Mouse (Mus musculus): Measurements from ENCODE around the gene Fance.

Fance gene

GRCm38 (mm10) chr17:28313212-28313879, at the start of gene Fance:
Gene Fance (plus strand): TSS chr17:28313519.
- peak; percentile 99 for DNase-seq (ENCODE audit: low spot score)

- no peak for DNase-seq (ENCODE audit: low spot score)
These were observed 46.1 kb upstream of the Fance start for GRCm38 (mm10) chr17:28267251-28267650.

- no peak for DNase-seq (ENCODE audit: low spot score)
These were observed 43.2 kb upstream of the Fance start for GRCm38 (mm10) chr17:28270165-28270564.

- no peak for DNase-seq (ENCODE audit: low spot score)
These were observed 41.6 kb upstream of the Fance start for GRCm38 (mm10) chr17:28271537-28272266.

GRCm38 (mm10) chr17:28272281-28272680, 41.0 kb upstream of the Fance start:
- no peak for DNase-seq (ENCODE audit: low spot score)

GRCm38 (mm10) chr17:28272837-28273236, 40.5 kb upstream of the Fance start:
- DNase-seq (ENCODE audit: low spot score) = no peak

GRCm38 (mm10) chr17:28274739-28275138, 38.6 kb upstream of the Fance start:
- no peak for DNase-seq (ENCODE audit: low spot score)

- DNase-seq (ENCODE audit: low spot score) = no peak
These were observed 36.1 kb upstream of the Fance start for GRCm38 (mm10) chr17:28277226-28277625.

GRCm38 (mm10) chr17:28277721-28278120, 35.6 kb upstream of the Fance start:
- DNase-seq (ENCODE audit: low spot score) = no peak

- DNase-seq (ENCODE audit: low spot score) = no peak
These were observed 35.2 kb upstream of the Fance start for GRCm38 (mm10) chr17:28278156-28278555.

GRCm38 (mm10) chr17:28279236-28279635, 34.1 kb upstream of the Fance start:
- DNase-seq (ENCODE audit: low spot score) = no peak

GRCm38 (mm10) chr17:28279780-28280422, 33.4 kb upstream of the Fance start:
- DNase-seq (ENCODE audit: low spot score) = no peak

GRCm38 (mm10) chr17:28280423-28280800, 32.9 kb upstream of the Fance start:
- DNase-seq (ENCODE audit: low spot score) = no peak

GRCm38 (mm10) chr17:28280831-28281377, 32.4 kb upstream of the Fance start:
- DNase-seq (ENCODE audit: low spot score) = no peak

- DNase-seq (ENCODE audit: low spot score) = no peak
These were observed 31.4 kb upstream of the Fance start for GRCm38 (mm10) chr17:28281866-28282441.

GRCm38 (mm10) chr17:28283199-28283598, 30.1 kb upstream of the Fance start:
- DNase-seq (ENCODE audit: low spot score) = no peak

- DNase-seq (ENCODE audit: low spot score) = no peak
These were observed 27.2 kb upstream of the Fance start for GRCm38 (mm10) chr17:28286133-28286532.

- no peak for DNase-seq (ENCODE audit: low spot score)
These were observed 26.4 kb upstream of the Fance start for GRCm38 (mm10) chr17:28286964-28287363.

GRCm38 (mm10) chr17:28287578-28287977, 25.7 kb upstream of the Fance start:
- no peak for DNase-seq (ENCODE audit: low spot score)

- DNase-seq (ENCODE audit: low spot score) = no peak
These were observed 25.3 kb upstream of the Fance start for GRCm38 (mm10) chr17:28287980-28288379.

GRCm38 (mm10) chr17:28290262-28290661, 23.1 kb upstream of the Fance start:
- peak; percentile 87 for DNase-seq (ENCODE audit: low spot score)

GRCm38 (mm10) chr17:28290671-28291070, 22.6 kb upstream of the Fance start:
- no peak for DNase-seq (ENCODE audit: low spot score)
